Mouse (Mus musculus): Measurements from ENCODE around the gene Casc1. TPM values are rescaled to one million over a fixed set of nuclear protein-coding genes. Genes with fewer than 3 reads are reported as not detected.

The Casc1 gene
- total RNA-seq, 2 experiments from 2014 or later = 0.19 to 0.26 TPM

DNA sequence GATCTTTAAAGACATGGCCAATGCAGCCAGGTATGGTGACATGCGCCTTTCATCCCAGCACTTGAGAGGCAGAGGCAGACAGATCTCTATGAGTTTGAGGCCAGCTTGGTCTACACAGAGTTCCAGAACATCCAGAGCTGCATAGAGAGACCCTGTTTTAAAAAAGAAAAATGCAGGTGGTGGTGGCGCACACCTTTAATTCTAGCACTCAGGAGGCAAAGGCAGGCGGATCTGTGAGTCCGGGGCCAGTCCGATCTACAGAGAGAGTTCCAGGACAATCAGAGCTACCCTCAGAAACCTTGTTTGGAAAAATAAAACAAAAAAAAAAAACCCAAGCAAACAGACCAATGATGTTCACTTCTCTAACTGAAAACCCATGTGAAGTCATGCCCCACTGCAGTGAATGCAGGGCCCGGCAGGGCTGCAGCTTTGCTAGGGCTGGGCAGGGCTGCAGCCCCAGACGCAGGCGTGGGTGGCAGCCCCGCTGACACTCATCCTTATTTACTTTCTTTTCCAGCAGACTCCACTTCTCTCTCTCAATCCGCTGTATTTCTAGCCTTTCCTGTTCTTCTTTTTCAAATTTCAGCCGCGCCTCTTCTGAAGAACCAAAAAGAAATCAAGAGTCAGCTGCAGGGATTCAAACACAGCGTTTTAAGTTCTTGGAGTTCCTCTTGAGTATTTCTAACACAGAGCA is 8.2 kb downstream of the Casc1 start:
- no peak for DNase-seq

DNA sequence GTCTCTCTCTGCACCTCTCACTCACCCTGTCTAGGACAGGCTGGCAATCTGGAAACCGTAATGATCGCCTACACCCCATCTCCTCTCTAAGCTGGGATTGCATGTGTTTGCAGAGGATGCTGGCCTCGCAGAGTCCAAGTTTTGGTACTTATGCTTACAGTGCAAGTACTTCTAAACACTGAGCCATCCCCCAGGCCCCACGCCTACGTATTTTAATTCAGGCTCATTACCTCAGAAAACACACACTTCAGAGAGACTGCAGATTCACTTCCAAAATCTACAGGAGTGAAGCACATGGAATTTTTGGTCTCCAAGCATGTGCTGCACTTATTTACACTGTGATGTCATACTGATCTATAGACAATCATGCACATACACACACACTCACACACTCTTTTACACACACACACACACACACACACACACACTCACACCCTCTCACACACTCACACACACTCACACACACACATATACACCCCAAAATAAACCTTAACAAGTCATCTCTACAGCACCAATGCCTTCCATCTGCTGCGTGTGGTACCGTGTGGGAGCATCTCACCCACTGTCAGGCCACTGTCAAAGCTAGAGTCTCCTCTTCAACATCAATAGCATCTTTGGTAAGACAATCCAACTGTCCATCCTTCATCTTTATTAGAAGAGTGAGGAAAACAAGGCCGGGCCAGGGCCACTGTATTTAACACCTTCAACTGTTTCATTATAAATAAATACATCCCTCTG is 12.7 kb downstream of the Casc1 start:
- no peak for DNase-seq

GRCm38 (mm10) chr6:145193446-145193845 is 17.4 kb downstream of the Casc1 start:
- DNase-seq = no peak

DNA sequence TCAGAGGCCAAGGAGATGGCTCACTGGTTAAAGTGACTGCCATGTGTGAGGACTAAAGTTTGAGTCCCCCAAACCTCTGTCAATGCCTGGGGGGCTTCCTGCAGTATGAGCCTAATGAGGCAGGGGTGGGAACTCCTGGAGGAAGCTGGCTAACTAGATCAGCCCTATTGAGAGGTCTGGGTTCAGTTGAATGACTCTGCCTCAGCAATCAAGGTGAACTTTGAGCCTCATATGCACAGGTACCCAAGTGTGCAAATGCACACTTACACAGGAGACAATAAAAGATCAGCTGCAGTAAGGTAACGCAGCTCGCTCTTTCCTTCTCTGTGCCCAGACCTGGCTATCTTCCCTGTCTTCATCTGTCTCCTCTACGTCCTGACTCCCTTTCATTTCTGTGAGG is 17.8 kb downstream of the Casc1 start:
- DNase-seq = no peak

DNA sequence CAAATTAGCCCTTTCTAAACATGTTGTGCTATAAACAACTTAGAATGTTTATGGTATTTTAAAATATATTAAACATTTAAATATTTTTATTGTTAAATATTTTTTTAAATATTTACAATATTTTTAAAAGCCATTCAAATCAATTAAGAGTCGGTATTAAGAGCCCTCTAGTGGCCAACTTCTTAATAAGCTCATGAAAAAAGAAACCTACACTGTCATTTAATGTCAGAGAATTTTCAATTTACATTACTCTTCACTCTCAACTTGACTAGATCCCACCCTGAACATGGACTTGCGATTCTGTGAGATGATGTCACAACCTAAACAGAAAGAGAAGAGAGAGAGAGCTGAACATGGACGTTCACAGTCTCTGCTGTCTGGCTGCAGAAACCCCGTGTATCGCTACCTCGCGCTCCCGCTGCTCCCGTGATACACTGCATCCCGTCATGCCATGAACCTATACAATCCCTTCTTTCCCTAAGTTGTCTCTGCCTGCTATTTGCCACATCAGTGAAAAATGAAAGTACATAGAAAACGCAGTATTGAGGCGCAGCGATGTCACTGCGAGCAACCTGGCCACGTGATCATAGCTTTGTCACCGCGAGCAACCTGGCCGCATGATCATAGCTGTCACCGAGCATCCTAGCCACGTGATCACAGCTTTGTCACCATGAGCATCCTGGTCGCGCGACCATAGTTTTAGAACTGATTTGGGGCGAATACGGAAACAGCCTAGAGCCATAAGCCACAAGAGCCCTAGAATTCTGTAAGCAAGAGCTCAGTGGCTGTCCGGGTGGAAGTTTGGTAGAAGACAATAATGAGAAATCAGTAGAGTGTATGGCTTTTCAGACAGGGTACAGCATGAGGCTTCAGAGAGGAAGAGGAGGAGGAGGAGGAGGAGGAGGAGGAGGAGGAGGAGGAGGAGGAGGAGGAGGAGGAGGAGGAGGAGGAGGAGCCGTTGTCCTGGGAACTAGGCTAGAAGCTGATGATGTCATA is 23.4 kb downstream of the Casc1 start:
- no peak for DNase-seq

GRCm38 (mm10) chr6:145186096-145186495 is 24.7 kb downstream of the Casc1 start:
- DNase-seq = no peak

GRCm38 (mm10) chr6:145182044-145182443 is 28.8 kb downstream of the Casc1 start:
- peak; percentile 23 for DNase-seq

DNA sequence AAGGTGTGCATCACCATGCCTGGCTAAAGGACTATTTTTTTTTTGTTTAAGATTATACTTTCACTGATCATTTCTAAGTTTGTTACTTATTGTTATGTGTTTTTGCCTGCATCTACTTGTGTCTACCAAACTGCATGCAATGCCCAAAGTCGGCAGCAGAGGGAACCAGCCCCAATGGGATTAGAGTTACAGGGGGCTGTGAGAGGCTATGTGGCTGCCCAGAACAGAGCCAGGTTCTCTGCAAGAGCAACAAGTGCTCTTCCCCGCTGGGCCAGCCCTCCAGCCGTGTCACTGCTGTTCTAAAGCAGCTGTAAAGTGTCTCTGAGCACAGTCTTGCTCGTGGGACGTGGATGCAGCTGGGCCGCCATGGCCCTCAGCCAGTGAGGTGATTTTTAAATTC is 31.1 kb downstream of the Casc1 start:
- DNase-seq = no peak

DNA sequence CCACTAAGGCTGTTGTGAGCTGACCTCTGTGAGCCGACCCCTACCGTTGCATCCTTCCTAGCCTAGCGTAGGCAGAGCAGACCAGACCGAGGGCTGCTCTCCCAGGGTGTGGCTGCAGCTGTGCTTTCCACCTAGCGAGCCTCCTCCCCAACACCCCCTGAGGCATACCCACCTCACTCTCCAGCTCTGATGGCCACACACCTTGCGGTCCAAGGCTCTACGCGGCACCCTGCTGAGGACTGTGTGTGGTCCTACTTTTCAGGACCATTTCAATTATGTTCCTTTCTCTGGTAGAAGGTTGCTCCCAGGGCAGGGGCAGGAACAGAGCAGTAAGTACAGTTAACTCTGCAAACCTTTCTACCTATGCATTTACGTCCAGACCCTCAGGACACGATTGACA is 34.3 kb downstream of the Casc1 start:
- DNase-seq = no peak

DNA sequence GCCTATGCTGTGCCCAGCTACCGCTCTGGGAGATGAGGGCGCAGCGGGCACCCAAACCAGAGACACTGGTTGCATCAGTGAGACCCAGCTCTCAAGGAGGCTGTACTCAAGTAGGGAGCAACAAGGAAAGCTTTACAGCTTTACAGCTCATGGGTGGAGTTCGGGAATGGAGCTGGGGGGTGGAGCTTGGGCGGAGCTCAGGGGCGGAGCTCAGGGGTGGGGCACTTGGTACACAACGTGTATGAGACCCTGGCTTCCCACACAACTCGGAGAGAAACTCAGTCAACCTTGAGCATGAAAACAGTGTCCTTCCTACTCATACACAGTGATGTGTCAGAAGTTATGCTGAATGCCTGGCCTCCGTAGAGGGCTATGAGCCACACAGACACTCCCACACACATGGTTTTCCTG is 35.2 kb downstream of the Casc1 start:
- no peak for DNase-seq

DNA sequence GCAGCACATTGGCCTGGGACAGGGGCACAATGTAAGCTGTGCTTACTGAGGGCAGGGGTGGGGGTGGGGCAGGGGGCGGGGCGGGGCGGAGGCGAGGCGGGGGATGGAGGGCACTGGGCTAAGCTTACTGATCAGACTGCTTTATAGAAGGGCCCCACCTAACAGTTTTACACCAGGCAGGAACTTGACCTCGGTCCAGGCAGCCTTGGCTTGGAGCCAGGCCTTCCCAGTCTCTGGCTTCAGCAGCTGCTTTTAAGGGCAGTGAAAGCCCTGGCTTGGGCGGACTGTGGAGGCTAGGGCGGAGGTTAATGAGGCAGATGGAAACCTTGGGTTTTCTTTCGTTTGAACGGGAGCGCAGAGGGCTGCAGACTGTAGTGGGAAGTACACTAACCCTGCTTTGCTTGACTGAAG is 37.0 kb downstream of the Casc1 start:
- DNase-seq = peak; percentile 73

DNA sequence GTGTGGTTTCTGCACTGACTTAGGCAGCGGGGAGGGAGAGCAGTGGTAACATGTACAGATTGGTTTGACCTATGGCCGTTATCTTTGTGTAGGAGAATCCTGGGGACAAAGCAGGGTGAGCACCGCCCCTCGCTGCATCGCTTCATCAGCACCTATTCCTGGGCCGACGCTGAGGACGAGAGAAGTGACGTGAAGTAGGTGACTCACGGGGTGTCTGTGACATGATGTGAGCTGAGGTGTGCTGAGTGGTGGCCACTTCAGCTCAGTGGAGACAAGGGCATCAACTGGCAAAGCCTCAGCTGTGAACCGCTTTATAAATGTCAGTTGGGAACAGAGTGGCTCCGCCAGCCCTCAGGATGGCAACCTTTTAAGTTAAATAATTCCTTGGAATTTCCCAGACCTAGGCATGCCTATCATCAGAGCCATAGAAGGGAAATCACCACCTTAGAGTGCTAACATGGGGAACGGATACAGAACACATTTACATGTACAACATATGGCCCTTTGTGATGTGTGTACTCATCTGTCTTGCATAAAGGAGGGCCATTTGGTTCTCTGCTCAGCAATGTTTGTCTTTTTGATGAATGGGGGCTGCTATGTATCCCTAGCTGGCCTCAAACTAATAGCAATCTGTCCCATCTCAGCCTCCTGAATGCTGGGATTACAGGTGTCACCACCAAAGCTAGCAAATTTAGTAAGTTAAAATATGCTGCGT is 38.8 kb downstream of the Casc1 start:
- DNase-seq = no peak

DNA sequence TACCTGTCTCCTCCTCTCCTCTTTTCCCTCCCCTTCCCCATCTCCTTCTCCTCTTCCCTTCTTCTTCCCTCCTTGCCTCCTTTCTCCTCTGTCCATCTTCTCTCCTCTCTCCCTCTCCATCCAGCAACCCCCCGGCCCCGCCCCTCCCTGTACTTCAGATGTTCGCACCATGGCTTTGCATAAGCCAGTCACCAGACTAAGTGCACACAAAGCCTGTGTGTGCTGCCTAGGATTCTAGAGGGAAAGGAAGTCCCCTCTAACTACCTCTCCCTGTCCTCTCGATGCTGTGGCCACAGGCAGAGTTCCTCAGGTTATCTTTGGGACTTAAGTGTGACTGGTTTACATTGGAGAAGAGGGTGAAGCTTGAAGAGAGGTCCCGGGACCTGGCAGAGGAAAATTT is 50.2 kb downstream of the Casc1 start:
- no peak for DNase-seq

DNA sequence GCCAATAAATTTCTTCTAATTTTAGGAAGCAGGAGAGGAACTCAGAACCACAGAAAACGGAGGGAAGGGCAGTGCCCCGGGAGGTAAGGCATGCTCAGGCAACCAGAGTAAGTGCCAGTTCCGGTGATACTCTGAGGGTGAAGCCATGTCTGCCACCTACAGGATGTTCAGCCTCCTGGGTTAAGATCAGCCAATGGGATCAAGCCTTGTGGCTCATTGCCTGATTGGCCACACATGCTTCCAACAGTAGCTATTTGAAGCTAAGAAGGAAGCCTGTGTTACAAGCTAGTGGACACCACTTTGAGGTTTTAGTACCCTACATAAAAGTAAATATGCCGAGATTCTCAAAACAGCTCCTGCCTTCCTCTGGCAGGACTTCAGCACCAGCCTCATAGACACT is 52.2 kb downstream of the Casc1 start:
- no peak for DNase-seq

- peak; percentile 17 for DNase-seq
Observed at GRCm38 (mm10) chr6:145149054-145149453, 61.8 kb downstream of the Casc1 start.

GRCm38 (mm10) chr6:145147716-145148115 is 63.1 kb downstream of the Casc1 start:
- no peak for DNase-seq

DNA sequence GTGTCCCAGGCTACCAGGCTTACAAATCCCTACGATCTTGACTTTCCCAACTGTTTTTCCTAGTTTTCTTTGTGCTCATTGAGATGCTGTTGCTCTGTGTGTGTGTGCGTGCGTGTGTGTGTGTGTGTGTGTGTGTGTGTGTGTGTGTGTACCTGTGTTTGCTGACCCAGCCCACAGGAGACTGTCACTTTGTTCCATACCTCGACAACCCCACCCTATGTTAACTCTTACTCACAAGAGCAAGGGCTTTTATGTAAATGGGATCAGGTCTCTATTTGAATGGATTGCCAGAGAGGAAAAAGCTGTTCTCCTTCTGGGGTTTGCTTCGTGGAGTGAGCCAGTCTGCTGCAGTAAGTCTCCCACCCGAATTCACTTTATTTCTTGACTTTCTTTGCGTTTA is 65.6 kb downstream of the Casc1 start:
- no peak for DNase-seq

GRCm38 (mm10) chr6:145141827-145142226 is 69.0 kb downstream of the Casc1 start:
- no peak for DNase-seq

- no peak for DNase-seq
Observed at GRCm38 (mm10) chr6:145140706-145141105, 70.1 kb downstream of the Casc1 start.

- no peak for DNase-seq
Observed at GRCm38 (mm10) chr6:145139776-145140475, 70.9 kb downstream of the Casc1 start.

- no peak for DNase-seq
Observed at GRCm38 (mm10) chr6:145139236-145139635, 71.6 kb downstream of the Casc1 start.
